Comparison of ENCODE assay signal across 27 mouse cellular contexts in genomic region chr2:180522825-180523224, GRCm38 (mm10). TPM values are rescaled to one million over a fixed set of nuclear protein-coding genes. Genes with fewer than 3 reads are reported as not detected.
DNase-seq lines count a peak whose midpoint lies in the region; ATAC-seq lines count a peak whose summit lies in the region.
"Had no signal": no experiment of that assay in that cellular context is flagged by ENCODE, and none has a peak within 500 bp of the region (broad histone marks: within the 10 kb centered on the region; RNA-seq: fewer than 3 reads in every experiment).

No protein-coding gene starts in this region.

- intact Hi-C loops in left cerebral cortex, postnatal 10 days (cut with DNase I): no loop called here

- 0 out of 2 replicates have a peak, but pooled peaks cover 2% of the 10 kb centered on the region for H3K4me1 ChIP-seq in lung, embryonic 15.5 days
- H3K4me1 ChIP-seq: embryonic facial prominence, embryonic 13.5 days; limb, embryonic 12.5 days; liver, embryonic 15.5 days; neural tube, embryonic 13.5 days had no signal

- H3K4me2 ChIP-seq in lung, embryonic 15.5 days: no peak overlapping the region
- H3K4me2 ChIP-seq: embryonic facial prominence, embryonic 13.5 days; heart, embryonic 13.5 days; hindbrain, embryonic 13.5 days; limb, embryonic 12.5 days; liver, embryonic 15.5 days; neural tube, embryonic 13.5 days had no signal

- 58% methylated on average over 4 of the region's 4 CpGs for WGBS in lung, embryonic 15.5 days

- H3K27ac ChIP-seq in lung, embryonic 15.5 days: no peak overlapping the region
- H3K27ac ChIP-seq: embryonic facial prominence, embryonic 13.5 days; heart, embryonic 13.5 days; hindbrain, embryonic 13.5 days; limb, embryonic 12.5 days; liver, embryonic 15.5 days; macrophage; neural tube, embryonic 13.5 days had no signal

- H3K4me3 ChIP-seq in lung, embryonic 15.5 days: no peak overlapping the region
- H3K4me3 ChIP-seq: embryonic facial prominence, embryonic 13.5 days; heart, embryonic 13.5 days; hindbrain, embryonic 13.5 days; limb, embryonic 12.5 days; liver, embryonic 15.5 days; neural tube, embryonic 13.5 days had no signal

- no peaks in the 10 kb centered on the region for H3K9me3 ChIP-seq in lung, embryonic 15.5 days
- H3K9me3 ChIP-seq: embryonic facial prominence, embryonic 13.5 days; heart, embryonic 13.5 days; hindbrain, embryonic 13.5 days; limb, embryonic 12.5 days; liver, embryonic 15.5 days; neural tube, embryonic 13.5 days had no signal

- no peak for ATAC-seq in CD4-positive, CD25-positive, alpha-beta regulatory T cell, adult 4 months
- peak; percentile 42; the same call in 1 of the 2 replicates for ATAC-seq in lung, embryonic 15.5 days (ENCODE audit: borderline replicate concordance, extremely low read depth, low FRiP score, low TSS enrichment)
- ATAC-seq: forebrain, postnatal 0 days had no signal

- H3K36me3 ChIP-seq in lung, embryonic 15.5 days: no peaks in the 10 kb centered on the region
- H3K36me3 ChIP-seq: embryonic facial prominence, embryonic 13.5 days; heart, embryonic 13.5 days; hindbrain, embryonic 13.5 days; limb, embryonic 12.5 days; liver, embryonic 15.5 days; neural tube, embryonic 13.5 days had no signal

- no peak overlapping the region for H3K9ac ChIP-seq in lung, embryonic 15.5 days
- H3K9ac ChIP-seq: embryonic facial prominence, embryonic 13.5 days; forebrain, postnatal 0 days; heart, embryonic 13.5 days; hindbrain, embryonic 13.5 days; limb, embryonic 12.5 days; liver, embryonic 15.5 days; neural tube, embryonic 13.5 days had no signal

- DNase-seq in CD4-positive, CD25-positive, alpha-beta regulatory T cell, adult 2 months (ENCODE audit: low read depth, low spot score): peak; percentile 4
- no peak for DNase-seq in lung, postnatal 14 days
- DNase-seq in R1 (ENCODE audit: low read depth, low spot score): peak; percentile 85
- peak; percentile 67 for DNase-seq in testis, postnatal 10 days (ENCODE audit: low spot score)
- no peak for DNase-seq in left cerebral cortex, postnatal 10 days (ENCODE audit: extremely low spot score in 1 of 2, low spot score in 2 of 2)
- no peak for DNase-seq in urinary bladder, postnatal 4 days (ENCODE audit: low spot score in 2 of 2)
- DNase-seq: adrenal gland, adult 8-10 months; cerebellum, postnatal 10 days; forebrain, postnatal 0 days; kidney, adult 8-10 months; kidney, postnatal 36 days; layer of hippocampus, adult 9-11 months; midbrain, embryonic 14.5 days; spleen, adult 18-20 months; thymus, adult 18-20 months; thymus, postnatal 4 days had no signal

- 0 out of 2 replicates have a peak, but pooled peaks cover 8% of the 10 kb centered on the region for H3K27me3 ChIP-seq in lung, embryonic 15.5 days
- H3K27me3 ChIP-seq: neural tube, embryonic 13.5 days had no signal

RNA-seq across cellular contexts. Expression of gene Ntsr1, which starts 23.0 kb away (rescaled TPM):
- not detected for polyA plus RNA-seq in CD4-positive, CD25-positive, alpha-beta regulatory T cell, adult 4 months (2017; shearing (Covaris generic))
- 0.89 and 1.3 TPM in 2 replicates for polyA plus RNA-seq in lung, embryonic 15.5 days (2015; fragmentation: Nextera tagmentation; extraction: Ambion mirVana)
- 10 to 100 TPM; 27.3 to 29.2 TPM for total RNA-seq in left cerebral cortex, postnatal 10 days (2021)
- total RNA-seq: adrenal gland, adult 8-10 months; gastrocnemius, adult 18-20 months; heart, postnatal 25 days had no signal
- polyA plus RNA-seq: macrophage had no signal

RNA-seq across cellular contexts. Expression of gene Mrgbp, which starts 58.3 kb away (rescaled TPM):
- polyA plus RNA-seq in CD4-positive, CD25-positive, alpha-beta regulatory T cell, adult 4 months (2017; shearing (Covaris generic)): 10 to 100 TPM; 22.7 to 23.5 TPM
- 29.9 and 31.3 TPM in 2 replicates for polyA plus RNA-seq in lung, embryonic 15.5 days (2015; fragmentation: Nextera tagmentation; extraction: Ambion mirVana)
- total RNA-seq in left cerebral cortex, postnatal 10 days (2021): 10 to 100 TPM; 18.9 to 20.1 TPM

Comparison
In these comparisons a context has a peak if more than half of its experiments do, and no peak if none do; other contexts are left out.
1. DNase-seq: peak in CD4-positive, CD25-positive, alpha-beta regulatory T cell, adult 2 months (single experiment), R1 (single experiment) and testis, postnatal 10 days (single experiment); none in lung, postnatal 14 days (single experiment), left cerebral cortex, postnatal 10 days (0 of 2) and urinary bladder, postnatal 4 days (0 of 2).